Mouse (Mus musculus): ENCODE data around the gene Prkd2.

Prkd2 gene

DNA sequence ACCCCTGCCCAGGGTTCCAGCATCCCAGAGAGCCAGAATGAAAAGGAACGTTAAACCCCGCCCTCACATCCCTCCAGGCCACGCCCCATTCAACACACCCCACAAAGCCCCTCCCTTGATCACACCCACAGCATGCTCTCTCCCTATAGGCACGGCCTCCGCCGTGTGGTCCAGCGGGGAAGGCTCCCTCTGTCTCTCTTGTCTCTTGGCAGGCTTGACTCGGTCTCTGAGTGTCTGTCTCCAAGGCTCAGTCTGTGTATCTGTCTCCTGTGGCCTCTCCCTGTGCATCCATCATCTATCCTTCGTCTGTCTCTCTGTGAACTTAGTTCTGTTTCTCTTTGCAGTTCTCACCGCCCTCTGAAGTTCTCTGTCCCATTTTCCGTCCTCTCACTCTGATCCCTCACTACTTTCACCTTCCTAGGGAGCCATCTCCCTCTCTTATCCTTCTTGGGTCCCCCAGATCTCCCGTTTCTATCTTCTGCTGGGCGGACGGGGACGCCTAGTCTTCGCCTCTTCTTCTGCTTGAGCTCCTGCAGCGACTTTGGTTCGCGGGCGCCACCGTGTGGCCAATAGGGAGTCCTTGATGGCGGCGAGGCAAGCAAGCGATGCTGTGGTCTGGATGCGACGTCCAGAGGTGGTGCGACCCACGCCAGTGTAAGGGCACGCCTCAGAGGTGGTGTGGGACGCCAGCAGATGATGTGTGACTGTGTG lies 49.1 kb downstream of the Prkd2 start, which contains the start of gene Gng8:
Gene Gng8, plus strand, starts transcription at position 146 of the 711 bp plus-strand sequence.
- in situ Hi-C loops (cut with MboI, MseI) = no loop called here

DNA sequence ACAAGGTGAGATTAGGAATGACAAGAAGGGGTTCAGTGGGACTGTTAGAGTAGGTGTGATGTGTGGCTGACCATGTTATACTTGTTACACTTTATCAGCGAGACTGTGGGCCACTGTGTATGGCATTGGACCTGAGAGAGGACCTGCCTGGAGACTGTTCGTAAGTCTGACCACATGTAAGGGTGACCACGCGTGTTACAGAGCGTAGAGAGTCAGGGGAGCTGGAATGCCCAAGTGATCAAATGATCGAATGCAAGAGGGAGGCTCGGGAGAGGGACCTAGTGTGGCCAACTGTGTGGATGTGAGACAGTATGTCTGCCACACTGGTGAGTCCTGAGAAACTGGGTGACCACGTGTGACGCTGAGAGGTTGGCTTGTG lies 49.6 kb downstream of the Prkd2 start:
- in situ Hi-C loops (cut with MboI, MseI) = no loop called here

DNA sequence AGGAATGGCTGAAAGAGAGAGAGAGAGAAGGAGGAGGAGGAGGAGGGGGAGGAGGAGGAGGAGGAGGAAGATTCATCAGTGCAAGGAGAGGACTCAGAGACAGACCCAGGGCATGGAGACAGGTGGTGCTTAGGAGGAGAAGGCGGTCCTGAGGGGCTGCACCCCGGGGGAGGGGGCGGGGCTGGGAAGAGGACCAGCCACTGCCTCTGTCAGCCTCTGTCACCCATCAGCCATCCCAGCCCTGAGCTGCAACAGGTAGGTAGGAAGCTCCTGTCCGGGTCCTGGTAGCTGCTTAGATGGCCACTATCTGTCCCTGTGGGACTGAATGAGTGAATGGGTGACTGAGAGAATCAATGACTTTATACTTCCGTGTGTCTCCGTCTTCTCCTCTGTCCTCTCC lies 50.9 kb downstream of the Prkd2 start:
- in situ Hi-C loops (cut with MboI, MseI) = no loop called here

DNA sequence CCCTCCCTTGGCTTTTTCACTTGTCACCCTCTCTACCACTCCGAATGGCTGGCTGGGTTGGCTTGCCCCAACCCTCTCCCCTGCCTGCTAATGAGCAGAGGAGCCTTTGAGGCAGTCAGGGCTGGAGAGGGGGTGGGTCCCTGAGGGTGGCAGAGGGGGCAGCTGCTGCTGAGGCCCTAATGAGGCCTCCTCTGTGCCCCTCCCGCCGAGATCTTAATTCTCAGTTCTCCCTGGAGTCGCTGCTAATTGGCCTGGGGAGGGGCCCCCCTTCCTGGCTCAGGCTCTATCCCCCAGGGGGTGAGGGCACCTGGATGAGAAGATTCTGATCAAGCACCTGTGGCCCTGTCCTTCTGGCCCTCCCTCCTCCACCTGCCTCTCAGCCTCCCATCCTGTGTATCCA lies 51.6 kb downstream of the Prkd2 start:
- in situ Hi-C loops (cut with MboI, MseI) = no loop called here

DNA sequence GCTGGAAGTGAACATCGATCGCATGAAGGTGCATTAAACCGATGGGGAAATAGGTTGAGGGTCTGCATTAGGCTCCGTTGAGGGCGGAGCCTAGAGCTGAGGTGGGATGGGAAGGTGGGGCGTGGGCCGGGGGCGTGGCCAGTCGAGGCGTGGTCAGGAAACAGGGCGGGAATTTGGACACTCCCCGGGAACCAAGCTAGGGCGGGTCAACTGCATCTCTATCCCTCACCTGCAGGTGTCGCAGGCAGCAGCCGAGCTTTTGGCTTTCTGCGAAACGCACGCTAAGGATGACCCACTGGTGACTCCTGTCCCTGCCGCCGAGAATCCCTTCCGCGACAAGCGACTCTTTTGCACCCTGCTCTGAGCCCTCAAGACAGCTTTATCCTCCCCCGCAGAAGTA lies 52.3 kb downstream of the Prkd2 start:
- in situ Hi-C loops (cut with MboI, MseI) = no loop called here

DNA sequence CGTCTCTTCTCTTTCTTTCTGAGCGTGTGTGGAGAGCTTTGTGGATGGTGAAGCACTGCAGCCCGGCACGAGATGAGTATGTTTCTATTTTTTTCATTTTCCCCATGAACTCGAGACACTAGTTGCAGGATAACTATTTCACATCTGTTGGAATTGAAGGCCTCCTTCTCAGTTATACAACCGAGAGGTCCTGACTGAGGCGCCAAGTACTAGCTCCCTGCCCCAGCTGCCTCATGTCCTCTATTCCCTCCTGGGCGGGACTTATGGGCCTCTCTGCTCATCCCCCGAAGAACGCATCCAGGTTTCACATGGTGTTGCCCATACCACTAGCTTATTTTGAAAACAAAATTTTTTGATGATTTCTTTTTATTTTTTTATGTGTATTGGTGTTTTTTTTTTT lies 52.8 kb downstream of the Prkd2 start:
- in situ Hi-C loops (cut with MboI, MseI) = no loop called here

DNA sequence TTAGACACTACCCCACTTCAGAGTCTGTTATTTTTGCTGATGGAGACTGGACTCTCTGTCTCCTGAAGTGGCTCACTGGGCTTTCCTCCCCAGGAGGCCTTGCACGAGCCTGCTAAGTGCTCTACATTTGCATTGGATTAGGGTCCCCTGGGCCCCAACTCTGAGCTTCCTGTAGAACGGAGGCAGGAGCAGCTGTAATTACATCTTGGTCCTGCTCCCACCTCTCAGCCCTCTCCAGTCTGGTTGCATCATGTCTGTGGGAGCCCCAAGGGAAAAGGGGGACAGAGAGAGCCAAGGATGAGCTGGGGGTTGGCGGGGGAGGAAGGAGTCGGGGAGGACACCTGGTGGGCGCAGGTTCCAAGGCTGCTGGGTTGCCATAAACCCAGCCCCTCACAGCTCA lies 57.8 kb downstream of the Prkd2 start:
- in situ Hi-C loops (cut with MboI, MseI) = loop anchor here in 1 of 2 experiments (5.0 kb wide), 1 partner anchor 33 kb away; no protein-coding TSS in a partner anchor

DNA sequence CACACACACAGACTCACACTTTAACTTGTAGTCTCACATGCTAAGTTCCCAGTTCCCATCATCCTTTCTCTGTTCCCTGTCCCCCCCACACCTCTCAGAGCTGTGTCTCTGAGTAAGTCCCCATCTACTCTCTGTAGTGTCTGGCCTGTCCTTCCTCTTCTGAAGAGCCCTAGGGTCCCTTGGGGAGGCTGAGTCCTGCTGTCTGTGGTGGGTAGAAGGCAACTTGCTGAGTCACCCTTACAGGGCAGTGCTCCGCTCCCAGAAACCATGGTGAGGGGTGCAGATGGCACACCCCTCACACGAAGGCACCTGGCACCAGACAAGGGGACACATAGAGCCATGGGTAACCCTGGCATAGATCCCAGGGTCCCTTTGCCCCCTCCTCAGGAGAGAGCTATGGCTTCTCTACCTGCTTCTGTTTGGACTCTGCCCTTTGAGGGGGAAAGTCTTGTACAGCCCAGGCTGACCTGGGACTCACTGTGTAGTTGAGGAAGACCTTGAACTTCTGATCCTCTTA lies 60.8 kb downstream of the Prkd2 start:
- in situ Hi-C loops (cut with MboI, MseI) = loop anchor here in 1 of 2 experiments (5.0 kb wide), 1 partner anchor 36 kb away; no protein-coding TSS in a partner anchor

DNA sequence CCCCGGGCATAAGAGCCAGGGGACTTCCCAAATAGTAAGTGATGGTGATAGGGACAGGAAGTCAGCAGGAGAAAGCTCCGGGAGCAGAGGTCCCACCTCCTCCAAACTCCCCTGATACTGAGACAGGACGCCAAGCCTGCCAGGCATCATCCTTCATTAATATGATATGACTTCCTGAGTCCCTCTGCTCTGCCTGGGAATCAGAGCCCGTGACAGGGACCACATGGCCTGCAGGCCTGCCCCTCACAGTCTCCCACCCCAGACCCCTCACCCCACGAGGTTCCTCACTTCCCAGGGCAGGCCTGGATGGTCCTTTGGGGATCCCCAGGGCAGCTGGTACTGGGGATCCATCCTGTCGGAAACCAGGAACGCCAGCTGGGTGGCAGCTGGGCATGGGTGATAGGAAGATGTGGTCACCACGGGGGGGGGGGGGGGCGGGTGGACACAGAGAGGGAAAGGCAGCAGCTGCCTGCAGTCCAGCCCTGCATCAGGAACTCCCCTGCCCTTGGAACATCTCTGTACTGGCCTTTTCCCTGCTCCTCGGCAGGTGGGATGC lies 61.5 kb downstream of the Prkd2 start:
- in situ Hi-C loops (cut with MboI, MseI) = loop anchor here in 1 of 2 experiments (5.0 kb wide), 1 partner anchor 37 kb away; no protein-coding TSS in a partner anchor

DNA sequence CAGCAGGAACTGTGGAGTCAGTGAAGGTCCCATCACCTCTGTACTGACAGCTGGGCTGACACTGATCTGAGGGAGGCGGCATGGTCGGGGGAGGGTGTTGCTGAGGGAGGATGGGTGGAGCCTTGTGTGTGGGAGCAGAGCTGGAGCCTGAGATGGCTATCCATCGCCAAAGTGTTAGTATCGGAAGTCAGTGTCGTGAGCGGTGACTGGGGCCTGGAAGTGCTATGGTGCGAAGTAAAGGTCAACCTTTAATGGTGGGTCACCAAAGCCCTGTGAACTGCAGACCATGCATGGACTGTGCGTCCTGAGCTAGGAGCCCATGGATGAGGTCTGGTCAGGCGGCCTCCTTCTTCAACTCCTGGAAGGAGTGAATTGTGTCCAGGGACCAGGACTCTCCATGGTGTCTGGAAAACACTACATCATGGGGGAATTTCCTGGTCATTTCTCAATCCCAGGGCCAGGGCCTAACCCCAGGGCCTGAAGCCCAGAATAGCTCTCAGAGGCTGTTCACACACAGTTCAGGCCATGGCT lies 62.9 kb downstream of the Prkd2 start:
- in situ Hi-C loops (cut with MboI, MseI) = no loop called here

DNA sequence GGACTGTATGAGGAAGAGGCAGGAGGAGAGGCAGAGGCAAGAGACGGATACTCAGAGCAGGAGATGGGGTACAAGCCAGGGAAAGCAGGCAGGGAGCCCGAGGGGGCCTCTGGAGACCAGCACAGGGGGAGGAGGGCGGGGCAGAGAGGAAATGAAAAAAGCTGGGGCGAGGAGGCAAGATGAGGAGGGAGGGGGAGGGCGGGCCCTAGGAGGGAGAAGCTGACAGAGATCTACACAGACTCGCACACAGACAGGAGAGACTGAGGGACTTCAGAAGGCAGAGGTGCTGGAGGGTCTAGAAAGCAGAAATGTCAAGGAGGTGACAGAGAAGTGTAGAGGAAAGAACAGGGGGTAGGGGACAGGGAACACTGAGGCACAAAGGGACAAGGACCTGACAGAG lies 63.6 kb downstream of the Prkd2 start, which contains the start of gene Ptgir:
Gene Ptgir, plus strand, starts transcription at position 210 of the 400 bp plus-strand sequence.
- in situ Hi-C loops (cut with MboI, MseI) = no loop called here

DNA sequence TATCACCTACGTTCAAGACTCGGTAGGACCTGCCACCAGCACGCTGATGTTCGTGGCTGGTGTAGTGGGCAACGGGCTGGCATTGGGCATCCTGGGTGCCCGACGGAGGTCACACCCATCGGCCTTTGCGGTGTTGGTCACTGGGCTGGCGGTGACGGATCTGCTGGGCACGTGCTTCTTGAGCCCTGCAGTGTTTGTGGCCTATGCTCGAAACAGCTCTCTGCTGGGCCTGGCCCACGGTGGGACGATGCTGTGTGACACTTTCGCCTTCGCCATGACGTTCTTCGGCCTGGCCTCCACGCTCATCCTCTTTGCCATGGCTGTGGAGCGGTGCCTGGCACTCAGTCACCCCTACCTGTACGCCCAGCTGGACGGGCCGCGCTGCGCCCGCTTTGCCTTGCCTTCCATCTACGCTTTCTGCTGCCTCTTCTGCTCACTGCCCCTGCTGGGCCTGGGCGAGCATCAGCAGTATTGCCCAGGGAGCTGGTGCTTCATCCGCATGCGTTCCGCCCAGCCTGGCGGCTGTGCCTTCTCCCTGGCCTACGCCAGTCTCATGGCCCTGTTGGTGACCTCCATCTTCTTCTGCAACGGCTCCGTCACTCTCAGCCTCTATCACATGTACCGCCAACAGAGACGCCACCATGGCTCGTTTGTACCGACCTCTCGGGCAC lies 64.3 kb downstream of the Prkd2 start:
- in situ Hi-C loops (cut with MboI, MseI) = no loop called here

DNA sequence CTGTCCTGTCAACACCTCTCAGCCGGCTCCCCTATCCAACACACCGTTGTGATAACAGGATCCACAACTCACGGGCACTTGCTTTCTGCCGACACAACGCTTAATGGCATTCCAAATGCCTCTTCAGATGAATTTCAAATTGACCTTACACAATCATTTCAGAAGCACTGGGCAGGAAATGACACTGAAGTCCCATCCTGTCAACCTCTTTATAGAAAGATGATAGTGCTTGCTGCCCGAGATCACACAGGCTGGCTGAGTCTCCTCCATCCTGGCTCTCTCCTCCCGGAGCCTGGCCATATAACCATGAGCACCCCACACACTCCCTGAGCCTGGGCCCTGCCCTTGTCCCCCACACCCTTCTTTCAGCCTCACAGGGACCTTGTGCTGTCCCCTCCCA lies 65.1 kb downstream of the Prkd2 start:
- in situ Hi-C loops (cut with MboI, MseI) = no loop called here

DNA sequence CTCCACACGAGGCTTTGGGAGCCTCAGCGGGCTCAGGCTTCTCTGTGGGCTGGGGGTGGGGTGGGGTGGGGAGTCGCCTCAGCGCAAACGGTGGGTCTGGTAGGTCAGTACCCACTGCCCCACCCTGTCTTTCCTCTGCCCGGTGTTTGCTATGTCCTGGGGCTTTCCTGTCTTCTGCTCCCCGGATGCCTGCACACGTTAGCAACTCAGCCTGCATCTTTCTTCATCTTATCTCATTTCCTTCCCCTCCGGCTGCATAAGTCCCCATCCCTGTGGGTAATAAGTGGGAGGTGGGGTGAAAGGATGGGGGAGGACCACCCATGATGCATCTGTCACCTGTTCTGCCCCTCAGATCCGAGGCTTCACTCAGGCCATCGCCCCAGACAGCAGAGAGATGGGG lies 65.7 kb downstream of the Prkd2 start:
- in situ Hi-C loops (cut with MboI, MseI) = no loop called here

DNA sequence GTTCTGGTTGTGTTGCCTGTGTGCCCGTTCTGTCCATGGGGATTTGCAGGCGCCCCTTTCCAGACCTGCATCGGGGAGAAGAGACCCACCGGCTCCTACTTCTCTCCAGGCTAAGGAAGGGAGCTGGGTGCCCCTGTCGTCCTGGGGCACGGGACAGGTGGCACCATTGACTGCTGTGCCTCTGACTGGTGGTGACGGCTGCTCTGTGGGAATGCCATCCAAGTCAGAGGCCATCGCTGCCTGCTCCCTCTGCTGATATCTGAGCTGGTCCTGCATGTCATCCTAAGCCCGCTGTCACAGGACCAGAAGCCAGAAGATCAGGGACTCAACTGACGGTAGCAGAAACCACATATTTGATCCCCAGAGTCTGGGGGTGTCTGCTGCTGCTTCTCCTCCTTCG lies 66.2 kb downstream of the Prkd2 start:
- in situ Hi-C loops (cut with MboI, MseI) = no loop called here

DNA sequence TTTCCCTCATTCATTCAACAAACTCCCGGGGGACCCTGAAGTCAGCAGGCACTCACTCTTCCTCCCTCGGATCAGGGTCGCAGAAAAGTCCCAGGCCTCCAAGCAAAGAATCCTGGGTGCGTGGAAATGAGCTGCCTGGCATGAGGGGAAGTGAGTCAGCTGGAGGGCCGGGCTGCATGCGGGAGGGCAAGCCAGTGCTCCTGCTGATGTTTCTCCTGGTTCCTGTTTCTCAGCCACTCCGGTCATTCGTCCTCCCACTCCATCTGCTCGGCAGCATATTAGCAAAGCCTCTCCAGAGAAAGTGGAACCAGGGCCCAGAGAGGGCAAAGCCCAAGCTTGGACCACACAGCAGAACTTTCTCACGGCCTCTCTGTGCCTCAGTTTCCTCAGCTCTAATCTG lies 67.2 kb downstream of the Prkd2 start:
- in situ Hi-C loops (cut with MboI, MseI) = no loop called here

DNA sequence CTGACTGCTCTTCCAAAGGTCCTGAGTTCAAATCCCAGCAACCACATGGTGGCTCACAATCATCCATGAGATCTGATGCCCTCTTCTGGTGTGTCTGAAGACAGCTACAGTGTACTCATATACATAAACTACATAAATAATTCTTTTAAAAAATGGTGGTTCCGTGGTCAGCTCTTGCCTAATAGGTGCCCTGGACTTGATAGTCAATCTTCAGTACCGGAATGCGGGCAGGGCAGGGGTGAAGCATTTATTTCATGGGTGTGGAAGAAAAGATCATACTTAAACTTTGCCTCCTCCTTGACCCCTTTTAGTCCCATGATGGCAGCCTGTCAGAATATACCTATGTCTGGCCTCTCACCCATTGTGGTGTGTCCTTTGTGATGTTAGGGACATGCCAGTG lies 69.2 kb downstream of the Prkd2 start:
- in situ Hi-C loops (cut with MboI, MseI) = no loop called here

DNA sequence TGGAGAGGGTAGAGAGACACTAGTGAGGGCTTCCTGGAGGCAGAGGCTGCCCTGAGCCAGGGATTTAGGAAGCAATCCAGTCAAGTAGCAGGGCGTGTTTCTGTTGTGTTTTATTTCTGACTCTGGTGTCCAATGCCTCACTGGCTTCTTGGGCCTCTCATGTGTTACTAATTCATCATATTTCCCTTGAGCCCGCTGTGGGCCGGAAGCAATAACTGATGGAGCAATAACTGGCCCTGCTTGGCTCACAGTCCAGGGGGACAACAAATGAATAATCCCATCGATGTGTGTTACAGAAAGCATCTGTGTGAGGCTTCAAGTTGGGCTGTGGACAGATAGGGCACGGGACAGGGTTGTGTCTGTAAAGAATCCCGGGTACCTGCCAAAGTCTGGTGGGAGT lies 69.7 kb downstream of the Prkd2 start:
- in situ Hi-C loops (cut with MboI, MseI) = no loop called here

DNA sequence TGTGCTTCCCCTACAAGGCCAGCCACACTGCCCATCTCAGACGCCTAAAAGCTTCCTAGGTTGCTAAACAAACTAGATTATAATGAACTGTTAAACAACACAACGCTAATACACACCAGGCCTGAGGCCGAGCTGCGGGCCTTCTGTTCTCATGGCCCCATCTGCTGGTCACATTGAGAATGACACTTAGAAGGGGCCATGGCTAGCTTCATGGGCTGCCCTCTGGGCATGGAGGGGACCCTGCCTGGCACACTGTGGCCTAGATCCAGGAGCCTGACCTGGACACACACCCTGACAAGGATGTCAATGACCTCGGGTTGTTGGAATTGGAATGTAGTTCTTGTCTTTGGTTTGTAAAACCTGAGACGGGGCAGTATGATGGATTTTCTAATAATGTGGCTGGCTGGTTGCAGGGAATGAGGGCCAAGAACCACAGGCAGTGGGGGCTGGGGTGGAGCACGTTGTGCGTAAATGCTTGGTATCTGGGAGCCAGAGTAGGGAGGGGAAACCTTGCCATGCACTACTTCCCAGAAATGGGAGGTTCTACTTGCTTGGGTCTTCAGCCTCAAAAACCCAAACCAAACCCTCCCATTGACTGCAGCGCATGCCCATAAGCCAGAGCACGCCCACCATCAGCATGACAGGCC lies 71.2 kb downstream of the Prkd2 start:
- in situ Hi-C loops (cut with MboI, MseI) = no loop called here

DNA sequence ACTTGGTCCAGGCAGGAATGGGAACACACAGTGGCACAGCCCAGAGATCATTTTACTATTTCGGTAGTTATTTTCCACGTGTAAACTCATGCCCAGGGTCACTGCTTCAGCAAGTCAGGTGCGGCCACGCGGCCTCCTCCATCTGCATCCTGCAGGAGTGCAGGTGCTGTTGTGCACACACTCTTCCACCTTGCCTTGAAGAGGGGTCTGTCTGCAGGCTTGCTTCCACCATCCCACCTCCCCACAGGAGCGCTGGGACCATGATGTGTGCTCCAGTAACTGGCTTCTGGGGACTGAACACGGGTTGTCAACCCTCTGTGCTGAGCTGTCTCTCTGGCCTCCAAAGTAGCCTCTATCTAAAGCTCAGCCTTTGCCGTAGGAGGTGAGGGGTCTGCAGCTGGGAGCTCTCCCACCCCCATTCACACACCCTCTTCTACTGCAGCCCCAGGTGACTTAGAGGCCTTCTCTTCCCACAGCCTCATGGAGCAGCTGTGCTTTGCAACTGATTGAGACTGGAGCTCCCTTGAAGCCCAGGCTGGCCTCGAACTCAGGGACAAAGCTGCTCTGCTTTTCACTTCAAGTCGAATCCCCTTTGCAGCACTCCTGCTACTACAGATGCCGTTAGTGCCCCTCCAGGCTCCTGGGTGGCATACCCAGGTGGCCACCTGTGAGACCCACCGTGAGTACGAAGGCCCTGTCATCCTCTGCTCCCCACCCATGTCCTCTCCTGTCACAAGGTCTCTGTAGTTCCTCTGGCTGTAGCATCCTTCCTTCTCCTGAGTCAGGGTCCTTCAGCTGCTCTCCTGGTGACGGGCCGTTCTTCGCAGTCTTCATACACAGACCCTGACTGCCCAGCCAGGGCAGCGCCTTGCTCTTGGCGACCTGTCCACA lies 72.0 kb downstream of the Prkd2 start:
- in situ Hi-C loops (cut with MboI, MseI) = no loop called here
